Mouse (Mus musculus) E14TG2a.4 (cell line): ENCODE results near the gene Ambra1.

Experiments used
- CTCF ChIP-seq: conservative IDR thresholded peaks from 2 replicates; pipeline ENCODE4 v1.5.1; 2014; ENCODE audit warnings: low read length
- NANOG ChIP-seq: IDR thresholded peaks from 2 replicates; pipeline ENCODE4 v1.6.1; 2014; ENCODE audit warnings: borderline replicate concordance, low read length, mixed read lengths
- POU5F1 ChIP-seq: IDR thresholded peaks from 2 replicates; pipeline ENCODE4 v1.6.1; 2014; ENCODE audit warnings: low read length, borderline replicate concordance

DNA sequence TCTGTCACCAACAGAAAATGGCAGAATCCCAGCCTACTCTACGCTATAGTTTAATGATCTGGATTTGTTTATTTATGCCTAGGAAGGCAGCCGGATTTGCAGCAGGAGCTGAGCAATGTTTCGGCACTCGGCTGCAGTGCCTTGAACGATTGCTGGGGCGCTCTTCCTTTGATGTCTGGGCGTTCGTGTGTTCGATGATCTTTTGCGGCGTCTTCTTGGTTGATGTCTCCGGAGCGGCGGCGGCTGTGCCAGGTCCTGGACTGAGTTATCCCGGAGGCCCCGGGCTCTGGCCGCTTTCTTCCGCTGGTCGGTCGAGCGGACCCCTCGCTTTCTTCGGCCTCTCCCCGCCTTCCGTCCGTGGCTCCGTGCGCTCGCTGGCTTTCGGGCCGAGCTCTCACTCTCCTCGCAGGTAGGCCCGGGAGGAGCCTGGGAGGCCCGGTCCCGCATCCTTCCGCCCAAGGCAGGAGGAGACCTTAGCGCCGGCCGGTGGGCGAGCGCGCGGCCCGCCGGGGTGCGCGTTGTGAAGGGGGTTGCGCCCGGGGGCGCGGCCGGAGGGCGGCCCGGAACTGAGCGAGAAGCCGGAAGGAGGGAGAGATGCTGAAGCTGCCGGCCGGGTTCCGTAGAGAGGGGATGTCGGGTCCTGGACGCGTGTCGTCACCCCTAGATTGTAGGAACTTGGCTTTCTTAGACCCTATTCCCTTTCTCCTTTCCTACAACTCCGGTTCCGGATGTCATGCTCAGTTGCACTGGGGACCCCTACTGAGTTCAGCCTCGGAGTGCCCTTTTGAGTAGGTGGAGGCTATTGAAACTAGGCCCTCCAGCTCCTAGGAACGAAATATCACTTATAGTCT, at the start of gene Ambra1:
- no peak for TF ChIP-seq CTCF
- no peak for TF ChIP-seq NANOG
- TF ChIP-seq POU5F1: no peak
